Mouse (Mus musculus): ENCODE data around the gene Gas1.

The Gas1 gene

GRCm38 (mm10) chr13:60177106-60177796, at the start of gene Gas1:
Gene Gas1, minus strand, starts transcription at chr13:60177365.
- peak; percentile 75 for DNase-seq

- DNase-seq: peak; percentile 10
Measured at GRCm38 (mm10) chr13:60226251-60226836, 49.2 kb upstream of the Gas1 start.

GRCm38 (mm10) chr13:60225736-60226135, 48.6 kb upstream of the Gas1 start:
- peak; percentile 10 for DNase-seq

- no peak for DNase-seq
Measured at GRCm38 (mm10) chr13:60225276-60225675, 48.1 kb upstream of the Gas1 start.

- DNase-seq: no peak
Measured at GRCm38 (mm10) chr13:60223797-60224196, 46.6 kb upstream of the Gas1 start.

GRCm38 (mm10) chr13:60222336-60222735, 45.2 kb upstream of the Gas1 start:
- DNase-seq: no peak

GRCm38 (mm10) chr13:60213896-60214295, 36.7 kb upstream of the Gas1 start:
- no peak for DNase-seq

GRCm38 (mm10) chr13:60207135-60207601, 30.0 kb upstream of the Gas1 start:
- DNase-seq: no peak

GRCm38 (mm10) chr13:60204746-60205145, 27.6 kb upstream of the Gas1 start:
- no peak for DNase-seq

- no peak for DNase-seq
Measured at GRCm38 (mm10) chr13:60193273-60193672, 16.1 kb upstream of the Gas1 start.

GRCm38 (mm10) chr13:60189923-60190322, 12.8 kb upstream of the Gas1 start:
- DNase-seq: no peak

GRCm38 (mm10) chr13:60188952-60189351, 11.8 kb upstream of the Gas1 start:
- DNase-seq: no peak

- no peak for DNase-seq
Measured at GRCm38 (mm10) chr13:60187276-60187675, 10.1 kb upstream of the Gas1 start.

- no peak for DNase-seq
Measured at GRCm38 (mm10) chr13:60182346-60182745, 5.2 kb upstream of the Gas1 start.

GRCm38 (mm10) chr13:60179641-60180040, 2.5 kb upstream of the Gas1 start:
- DNase-seq: no peak

GRCm38 (mm10) chr13:60178416-60178815, 1.3 kb upstream of the Gas1 start:
- peak; percentile 95 for DNase-seq

GRCm38 (mm10) chr13:60177797-60178110, 589 bp upstream of the Gas1 start:
- no peak for DNase-seq

GRCm38 (mm10) chr13:60176776-60177105, 424 bp downstream of the Gas1 start:
- DNase-seq: no peak

- DNase-seq: no peak
Measured at GRCm38 (mm10) chr13:60176136-60176775, 909 bp downstream of the Gas1 start.

- no peak for DNase-seq
Measured at GRCm38 (mm10) chr13:60175490-60176135, 1.6 kb downstream of the Gas1 start.

- no peak for DNase-seq
Measured at GRCm38 (mm10) chr13:60174953-60175352, 2.2 kb downstream of the Gas1 start.

- DNase-seq: peak; percentile 74
Measured at GRCm38 (mm10) chr13:60173591-60174524, 3.3 kb downstream of the Gas1 start.

- no peak for DNase-seq
Measured at GRCm38 (mm10) chr13:60173186-60173585, 4.0 kb downstream of the Gas1 start.
